Comparison of ENCODE assay signal across 10 mouse cellular contexts in genomic region chr16:91268724-91269452, GRCm38 (mm10). TPM values are rescaled to one million over a fixed set of nuclear protein-coding genes. Genes with fewer than 3 reads are reported as not detected.
A peak's percentile ranks its signal among the peaks of the same experiment; 100 is the strongest.
DNase-seq lines count a peak whose midpoint lies in the region; ATAC-seq and TF ChIP-seq lines count a peak whose summit lies in the region.
"Had no signal": no experiment of that assay in that cellular context is flagged by ENCODE, and none has a peak within 500 bp of the region (broad histone marks: within the 10 kb centered on the region; RNA-seq: fewer than 3 reads in every experiment).

No protein-coding gene starts in this region.

- H3K9ac ChIP-seq in forebrain, embryonic 12.5 days, result no peak overlapping the region
- H3K9ac ChIP-seq in limb, embryonic 11.5 days (ENCODE audit: low read length), result no peak overlapping the region
- no peak overlapping the region for H3K9ac ChIP-seq in neural tube, embryonic 15.5 days (replicated peaks)

- H3K4me2 ChIP-seq in forebrain, embryonic 12.5 days, result peak overlapping the region; percentile 91
- peak overlapping the region; percentile 84; the same call in 1 of the 2 replicates for H3K4me2 ChIP-seq in limb, embryonic 11.5 days (ENCODE audit: low read depth, severe bottlenecking)
- peak overlapping the region; percentile 69 for H3K4me2 ChIP-seq in neural tube, embryonic 15.5 days

- H3K4me3 ChIP-seq in left cerebral cortex, adult 2 months, result peak overlapping the region; percentile 50
- peak overlapping the region; percentile 48 for H3K4me3 ChIP-seq in forebrain, embryonic 12.5 days (replicated peaks)
- H3K4me3 ChIP-seq in limb, embryonic 11.5 days (ENCODE audit: low read depth, low read length), result no peak overlapping the region
- peak overlapping the region; percentile 40 for H3K4me3 ChIP-seq in neural tube, embryonic 15.5 days (replicated peaks)

- no peak for ATAC-seq in forebrain, embryonic 12.5 days (ENCODE audit: low FRiP score)
- ATAC-seq in limb, embryonic 11.5 days (ENCODE audit: insufficient number of reproducible peaks, low FRiP score, low TSS enrichment, low read depth), result no peak
- no peak for ATAC-seq in neural tube, embryonic 15.5 days (ENCODE audit: low FRiP score)

- H3K27ac ChIP-seq in left cerebral cortex, adult 2 months, result no peak overlapping the region
- no peak overlapping the region for H3K27ac ChIP-seq in forebrain, embryonic 12.5 days
- no peak overlapping the region for H3K27ac ChIP-seq in limb, embryonic 11.5 days (replicated peaks; ENCODE audit: low read depth, low read length)
- H3K27ac ChIP-seq in neural tube, embryonic 15.5 days (replicated peaks), result no peak overlapping the region

- WGBS in forebrain, embryonic 12.5 days, result 7% methylated on average over 13 of the region's 13 CpGs
- 8% methylated on average over 13 of the region's 13 CpGs for WGBS in limb, embryonic 11.5 days
- 6% methylated on average over 13 of the region's 13 CpGs for WGBS in neural tube, embryonic 15.5 days

- H3K9me3 ChIP-seq in forebrain, embryonic 12.5 days, result no peaks in the 10 kb centered on the region
- H3K9me3 ChIP-seq in limb, embryonic 11.5 days (ENCODE audit: control insufficient read depth, low read length), result no peaks in the 10 kb centered on the region
- no peaks in the 10 kb centered on the region for H3K9me3 ChIP-seq in neural tube, embryonic 15.5 days (replicated peaks)

- DNase-seq in left cerebral cortex, adult 2 months (ENCODE audit: extremely low spot score in 1 of 2, low spot score in 2 of 2), result no peak
- no peak for DNase-seq in left cerebral cortex, postnatal 14 days (ENCODE audit: low spot score in 2 of 2)
- DNase-seq in limb, embryonic 11.5 days (ENCODE audit: low spot score), result no peak
- no peak for DNase-seq in ovary, adult 18-20 months (ENCODE audit: low spot score)
- DNase-seq in spleen, postnatal 36 days (ENCODE audit: low spot score in 2 of 2), result no peak
- no peak for DNase-seq in urinary bladder, postnatal 36 days (ENCODE audit: low spot score in 2 of 2)

- intact Hi-C loops in left cerebral cortex, adult 2 months (cut with DNase I), result no loop called here
- intact Hi-C loops in left cerebral cortex, postnatal 14 days (cut with DNase I), result no loop called here

- no peak for TF ChIP-seq CTCF in left cerebral cortex, adult 2 months (IDR thresholded peaks at IDR 0.05)

- peaks cover 27% of the 10 kb centered on the region for H3K4me1 ChIP-seq in forebrain, embryonic 12.5 days
- peaks cover 11% of the 10 kb centered on the region for H3K4me1 ChIP-seq in limb, embryonic 11.5 days (ENCODE audit: control insufficient read depth, insufficient read depth, low read length)
- H3K4me1 ChIP-seq in neural tube, embryonic 15.5 days, result peaks cover 23% of the 10 kb centered on the region

- no peaks in the 10 kb centered on the region for H3K36me3 ChIP-seq in forebrain, embryonic 12.5 days (replicated peaks)
- no peaks in the 10 kb centered on the region for H3K36me3 ChIP-seq in limb, embryonic 11.5 days (ENCODE audit: control insufficient read depth, insufficient read depth, low read length)
- H3K36me3 ChIP-seq in neural tube, embryonic 15.5 days, result no peaks in the 10 kb centered on the region

- peaks cover 99% of the 10 kb centered on the region for H3K27me3 ChIP-seq in forebrain, embryonic 12.5 days
- peaks cover 85% of the 10 kb centered on the region for H3K27me3 ChIP-seq in limb, embryonic 11.5 days (ENCODE audit: control insufficient read depth, insufficient read depth, low read length)
- peaks cover 97% of the 10 kb centered on the region for H3K27me3 ChIP-seq in neural tube, embryonic 15.5 days (replicated peaks)

RNA-seq across cellular contexts. Expression of gene Olig1, which starts 0.7 kb away (rescaled TPM):
- 10 to 100 TPM; 77.1 to 84.7 TPM for total RNA-seq in left cerebral cortex, adult 2 months (2021)
- total RNA-seq in left cerebral cortex, postnatal 14 days (2021), result 100 to 1,000 TPM in 1 of 2 experiments, 10 to 100 TPM in 1; 98.8 to 123 TPM
- 9.9 and 11.8 TPM in 2 replicates for polyA plus RNA-seq in forebrain, embryonic 12.5 days (2016; fragmentation: Nextera tagmentation; extraction: Ambion mirVana)
- 0.13 TPM in 1 of 2 replicates, not detected in the other for polyA plus RNA-seq in limb, embryonic 11.5 days (2014; fragmentation: Nextera tagmentation; extraction: Ambion mirVana)
- 77.3 and 86.7 TPM in 2 replicates for polyA plus RNA-seq in neural tube, embryonic 15.5 days (2015; fragmentation: Nextera tagmentation; extraction: Ambion mirVana)
- total RNA-seq: megakaryocyte-erythroid progenitor cell, adult 5-6 weeks had no signal

RNA-seq across cellular contexts. Expression of gene Olig2, which starts 43.6 kb away (rescaled TPM):
- 10 to 100 TPM; 21.8 to 22.3 TPM for total RNA-seq in left cerebral cortex, adult 2 months (2021)
- 10 to 100 TPM; 26.2 to 33.7 TPM for total RNA-seq in left cerebral cortex, postnatal 14 days (2021)
- polyA plus RNA-seq in forebrain, embryonic 12.5 days (2016; fragmentation: Nextera tagmentation; extraction: Ambion mirVana), result 20.8 and 28.1 TPM in 2 replicates
- polyA plus RNA-seq in limb, embryonic 11.5 days (2014; fragmentation: Nextera tagmentation; extraction: Ambion mirVana), result not detected in 2 replicates
- 8.5 and 9.9 TPM in 2 replicates for polyA plus RNA-seq in neural tube, embryonic 15.5 days (2015; fragmentation: Nextera tagmentation; extraction: Ambion mirVana)
- total RNA-seq: megakaryocyte-erythroid progenitor cell, adult 5-6 weeks had no signal
- polyA plus RNA-seq: gonadal fat pad, adult 2 months had no signal
